Mouse (Mus musculus) thymus, postnatal 0 days (tissue): ENCODE measurements around the gene Bmper. TPM values are rescaled to one million over a fixed set of nuclear protein-coding genes. Genes with fewer than 3 reads are reported as not detected.
A peak's percentile ranks its signal among the peaks of the same experiment; 100 is the strongest.

Experiments
- DNase-seq: peaks from one replicate; pipeline ENCODE4 v3.0.0-alpha.2; 2015; ENCODE audit warnings: low spot score
- polyA plus RNA-seq: library from polyadenylated mRNA; unstranded; fragments of >200 nt; fragmentation: Nextera tagmentation; extraction: Ambion mirVana; gene quantifications from 2 replicates; pipeline ENCODE4 v1.2.1, GENCODE M21; 2015

Gene Bmper
- polyA plus RNA-seq, result 0.37 and 0.39 TPM in 2 replicates

DNA sequence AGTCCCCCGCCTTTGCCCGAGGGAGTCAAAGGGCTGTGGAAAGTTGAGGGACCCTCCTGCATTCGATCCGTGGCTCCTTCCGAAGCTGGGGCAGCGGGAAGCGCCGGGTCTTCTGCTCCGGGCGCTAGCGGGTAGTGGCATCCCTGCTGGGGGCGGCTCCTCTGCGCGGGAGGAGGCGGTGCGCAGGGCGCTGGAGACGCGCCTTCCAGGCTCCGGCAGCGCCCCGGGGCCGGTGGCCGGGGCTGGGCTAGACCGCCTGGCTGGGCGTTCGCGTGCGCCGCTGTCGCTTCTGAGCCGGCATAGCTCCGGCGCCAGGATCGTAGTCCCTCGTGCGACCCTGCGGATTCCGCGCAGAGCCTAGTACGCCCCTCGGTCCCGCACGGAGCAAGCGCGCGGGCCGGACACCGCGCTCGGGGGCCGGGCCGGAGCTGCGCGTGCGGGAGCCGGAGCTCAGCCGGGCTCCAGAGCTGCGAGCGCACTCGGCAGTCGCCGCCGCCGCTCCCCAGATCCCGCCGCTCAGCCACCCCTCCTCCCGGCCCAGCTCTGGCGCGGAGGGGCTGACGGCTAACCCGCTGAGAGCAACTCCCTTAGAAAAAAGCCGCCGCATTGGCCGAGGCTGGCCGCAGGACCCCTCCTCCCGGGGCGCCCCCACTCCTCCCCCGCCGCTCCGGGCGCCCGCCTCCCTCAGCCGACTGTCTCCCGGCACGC is at the start of gene Bmper:
Gene Bmper, plus strand, starts transcription at position 236 of the 708 bp plus-strand sequence.
- no peak for DNase-seq

DNA sequence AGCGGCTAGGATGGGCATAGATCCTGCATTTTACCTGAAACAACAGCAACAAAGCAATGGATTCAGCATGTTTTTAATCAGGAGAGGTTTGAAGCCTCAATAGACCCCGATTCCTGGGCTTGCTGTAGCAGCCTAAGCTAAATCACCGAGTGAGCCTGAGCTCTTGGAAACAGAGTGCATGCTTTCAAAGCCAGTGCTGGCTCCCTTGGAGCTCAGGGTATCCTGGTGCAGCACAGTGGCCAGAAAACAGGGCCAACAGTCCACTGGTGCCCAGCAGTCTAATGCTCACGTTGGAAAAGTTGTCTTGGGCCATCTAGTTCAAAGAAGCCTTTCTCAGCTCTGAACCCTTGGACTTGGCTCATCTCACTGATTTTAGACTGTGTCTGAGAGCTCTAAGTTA is 45.4 kb upstream of the Bmper start:
- no peak for DNase-seq

DNA sequence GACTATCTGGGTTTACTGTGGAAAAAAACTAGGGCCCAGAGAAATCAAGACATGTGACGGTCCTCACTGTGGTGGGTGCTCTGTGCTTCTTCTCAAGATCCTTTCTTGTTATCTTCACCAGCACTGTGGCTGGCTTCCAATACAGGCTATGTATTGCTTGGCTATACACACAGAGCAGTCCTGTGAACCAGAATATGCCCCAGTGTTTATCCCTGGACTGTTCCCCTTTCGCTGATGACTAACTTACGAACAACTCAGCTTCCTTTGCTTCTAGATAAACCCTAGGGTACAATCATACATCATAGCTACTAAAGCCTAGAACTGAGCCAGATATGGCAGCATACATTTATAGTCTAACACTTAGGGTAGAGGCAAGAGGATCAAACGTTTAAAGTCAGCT is 35.7 kb upstream of the Bmper start:
- no peak for DNase-seq

DNA sequence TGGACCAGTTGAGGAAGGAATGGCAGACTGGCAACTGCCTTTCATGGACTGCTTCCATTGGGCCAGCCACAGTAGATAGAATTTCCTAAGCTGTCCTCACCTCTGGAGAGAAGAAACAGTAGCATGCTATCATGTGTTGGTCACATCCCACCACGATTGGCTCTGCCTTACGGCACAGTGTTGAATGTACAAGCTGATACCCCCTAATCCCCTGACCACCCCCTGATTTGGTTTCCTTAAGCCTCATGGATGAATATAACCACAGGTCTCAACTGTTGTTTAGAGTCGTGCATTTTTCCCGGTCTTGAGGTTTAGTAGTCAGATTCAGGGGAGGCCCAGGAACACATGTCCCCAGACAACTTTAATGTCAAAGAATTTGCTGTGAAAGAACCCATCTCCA is 34.7 kb upstream of the Bmper start:
- no peak for DNase-seq

DNA sequence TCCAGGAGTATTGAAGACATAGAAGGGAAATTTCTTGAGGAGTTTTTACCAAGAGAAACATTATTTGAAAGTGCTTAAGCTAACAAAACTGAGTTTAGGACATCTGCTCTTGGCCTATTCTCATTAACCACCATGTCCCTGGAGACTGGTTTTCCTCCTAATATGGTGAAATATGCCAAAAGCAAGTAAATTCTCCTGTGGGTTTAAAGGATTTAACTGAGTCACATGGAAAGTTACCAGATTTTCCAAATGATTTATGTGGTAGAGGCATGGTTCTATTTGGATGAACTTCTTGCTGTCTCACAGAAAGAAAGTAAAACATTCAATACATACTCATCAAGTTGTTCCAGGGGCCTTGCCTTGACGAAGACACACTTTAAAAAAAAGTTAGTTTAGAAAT is 31.9 kb upstream of the Bmper start:
- DNase-seq, result no peak

DNA sequence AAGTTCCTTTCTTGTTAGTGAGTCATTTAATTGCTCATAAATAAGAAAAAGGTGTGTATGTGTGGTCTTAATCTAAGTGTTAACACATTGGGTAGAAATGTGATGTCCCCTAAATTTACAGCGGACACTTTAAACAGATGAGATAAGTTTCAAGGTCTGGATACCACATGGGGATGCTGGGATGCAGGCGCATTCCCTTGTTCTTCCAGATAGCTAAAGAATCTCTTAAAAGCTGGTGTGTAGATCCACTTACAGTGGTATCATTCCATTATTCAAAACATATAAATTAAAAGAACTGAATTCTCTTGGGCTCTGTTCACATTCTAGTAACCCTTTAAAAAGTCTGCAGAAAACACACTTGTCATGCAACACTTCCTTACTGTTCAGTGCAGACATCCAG is 31.4 kb upstream of the Bmper start:
- DNase-seq, result no peak

DNA sequence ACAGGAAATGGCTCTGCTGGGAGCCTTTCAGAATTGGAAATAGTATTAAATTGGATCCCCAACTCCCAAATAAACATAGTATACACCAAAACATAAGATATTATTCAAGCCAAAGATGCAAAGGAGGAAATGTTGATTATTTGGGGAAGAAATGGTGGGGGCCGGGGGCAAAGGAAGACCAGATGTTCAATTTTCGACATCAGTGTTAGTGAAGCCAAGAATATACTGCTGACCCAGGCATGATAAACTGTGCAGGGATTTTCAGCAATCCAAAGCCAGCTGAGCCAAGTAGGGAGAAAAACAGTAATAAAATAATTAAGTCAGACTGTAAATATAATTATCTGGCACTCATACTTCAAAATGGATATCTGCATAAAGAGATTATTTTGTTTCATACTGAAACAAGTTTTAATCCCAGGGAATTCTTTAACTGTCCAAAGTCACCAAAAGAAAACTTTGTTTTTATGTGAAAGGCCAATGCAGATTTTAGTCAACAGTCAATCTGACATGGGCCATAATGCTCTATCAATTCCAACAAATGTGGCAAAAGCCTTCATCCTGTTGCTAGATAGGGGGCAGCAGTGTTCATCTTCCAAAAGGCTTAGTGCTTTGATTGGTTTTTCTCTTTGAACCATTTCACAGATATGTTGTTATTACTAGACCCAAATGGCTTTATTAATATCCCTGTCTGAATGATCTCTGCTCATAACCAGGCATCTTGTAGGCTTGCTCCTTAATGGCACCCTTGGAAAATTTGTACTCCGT is 30.1 kb upstream of the Bmper start:
- DNase-seq, result no peak

DNA sequence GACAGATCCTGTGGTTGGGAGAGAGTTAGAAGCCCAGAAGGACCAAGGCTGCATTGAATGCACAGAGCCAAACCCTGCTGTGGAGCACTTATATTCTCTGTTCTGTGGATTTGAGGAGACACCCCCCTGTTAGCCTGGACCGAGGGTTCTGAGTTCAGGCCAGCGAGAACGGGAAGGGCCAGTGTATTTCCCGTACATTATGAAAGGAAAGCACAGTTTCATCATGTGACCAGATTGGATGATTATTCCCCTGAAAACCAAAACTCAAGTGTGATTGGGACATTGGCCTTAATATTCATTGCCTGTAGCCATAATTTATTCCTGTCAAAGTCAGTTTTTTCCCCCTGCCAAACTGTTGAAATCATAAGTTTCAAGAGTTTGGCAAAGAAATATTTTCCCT is 23.9 kb upstream of the Bmper start:
- DNase-seq, result no peak

DNA sequence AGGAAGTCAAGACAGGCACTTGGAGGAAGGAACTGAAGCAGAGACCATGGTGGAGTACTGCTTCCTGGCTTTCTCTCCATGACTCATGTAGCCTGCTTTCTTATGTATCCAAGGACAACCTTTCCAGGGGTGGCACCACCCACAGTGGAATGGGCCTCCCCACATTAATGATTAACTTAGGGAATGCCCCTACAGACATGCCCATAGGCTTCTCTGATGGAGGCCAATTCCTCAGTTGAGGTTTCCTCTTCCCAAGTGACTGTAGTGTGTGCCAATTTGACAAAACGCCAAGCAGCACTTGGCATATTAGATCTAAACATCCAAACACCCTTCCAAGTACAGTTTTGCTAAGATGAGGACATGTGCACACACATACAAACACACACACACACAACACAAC is 23.0 kb upstream of the Bmper start:
- no peak for DNase-seq

DNA sequence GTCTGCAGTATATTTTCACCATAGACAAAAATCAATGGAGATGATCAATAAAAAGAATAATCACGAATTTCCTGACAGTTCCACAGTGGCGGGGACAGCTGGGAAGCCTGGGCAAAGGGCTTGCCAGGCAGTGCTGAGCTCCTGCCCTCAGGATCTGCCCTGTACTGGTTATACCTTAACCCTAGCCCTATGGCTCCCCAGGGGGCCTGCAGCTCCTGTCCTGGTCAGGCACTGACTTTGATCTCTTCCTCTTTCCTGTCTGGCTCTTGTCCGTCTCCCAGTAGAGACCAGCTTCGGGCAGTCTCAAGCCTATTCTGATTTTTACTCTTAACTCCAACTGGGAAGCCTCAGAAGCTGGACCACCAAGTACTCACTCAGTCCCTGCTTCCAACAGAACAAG is 22.0 kb upstream of the Bmper start:
- no peak for DNase-seq

DNA sequence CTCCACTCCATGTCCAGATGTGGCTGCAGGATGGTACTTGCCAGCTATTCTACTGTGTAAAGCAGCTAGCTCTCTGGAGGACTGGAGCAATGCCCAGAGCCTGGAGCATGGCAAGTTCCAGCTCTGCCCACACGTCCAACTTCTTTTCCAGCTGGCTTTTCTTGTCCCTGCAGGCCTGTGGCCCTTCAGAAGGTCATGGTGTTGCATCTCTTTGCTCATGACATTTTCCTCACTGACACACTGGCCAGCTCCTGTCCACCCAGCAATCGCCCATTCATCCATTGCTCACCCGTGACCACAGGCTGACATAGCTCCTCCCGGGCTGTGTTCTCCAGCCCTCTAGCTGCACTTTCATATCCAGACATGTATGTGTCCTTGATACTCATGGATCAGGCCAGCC is 20.4 kb upstream of the Bmper start:
- no peak for DNase-seq

DNA sequence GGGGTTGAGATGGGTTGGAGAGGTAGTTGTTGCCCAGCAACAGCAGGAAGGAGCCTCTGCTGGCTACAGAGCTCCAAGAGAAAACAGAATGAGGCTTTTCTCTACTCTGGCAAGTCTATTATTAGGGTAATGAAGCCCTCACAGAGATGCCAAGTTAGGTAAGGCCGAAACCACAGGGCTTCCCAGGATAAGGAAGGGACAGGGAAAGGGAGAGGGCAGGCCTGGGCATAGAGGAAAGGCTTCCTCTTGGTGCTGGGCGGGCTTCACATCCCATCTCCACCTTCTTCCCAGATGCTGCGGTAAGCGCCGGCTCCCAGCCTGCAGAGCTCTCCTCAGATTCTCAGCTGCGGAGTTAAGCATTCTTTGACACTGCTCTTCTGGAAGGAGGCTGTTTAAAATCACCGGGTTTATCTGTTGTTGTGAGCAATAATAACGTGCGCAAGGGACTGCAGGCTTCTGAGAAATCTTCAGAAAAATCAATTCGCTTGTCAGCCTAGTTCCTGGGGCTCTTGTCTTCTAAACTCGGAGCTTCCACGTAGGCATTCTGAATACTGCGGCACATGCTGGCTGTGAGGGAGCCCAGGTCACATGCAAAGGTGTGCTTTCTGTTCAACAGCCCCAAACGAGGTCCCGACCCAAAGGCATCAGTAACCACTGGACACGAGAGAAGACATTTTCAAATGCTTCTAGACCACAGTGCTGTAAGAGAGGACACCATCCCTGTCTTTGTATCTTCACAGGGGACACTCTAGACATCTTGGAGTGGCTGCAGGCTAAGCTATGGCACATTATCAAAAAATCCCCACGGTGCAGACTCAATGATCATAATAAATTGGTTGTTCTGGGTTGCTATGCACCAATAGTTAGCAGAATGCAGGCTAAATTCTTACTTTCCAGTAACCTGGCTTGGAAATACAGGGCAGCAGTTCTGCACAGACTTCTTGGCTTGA is 18.3 kb upstream of the Bmper start:
- DNase-seq, result no peak

DNA sequence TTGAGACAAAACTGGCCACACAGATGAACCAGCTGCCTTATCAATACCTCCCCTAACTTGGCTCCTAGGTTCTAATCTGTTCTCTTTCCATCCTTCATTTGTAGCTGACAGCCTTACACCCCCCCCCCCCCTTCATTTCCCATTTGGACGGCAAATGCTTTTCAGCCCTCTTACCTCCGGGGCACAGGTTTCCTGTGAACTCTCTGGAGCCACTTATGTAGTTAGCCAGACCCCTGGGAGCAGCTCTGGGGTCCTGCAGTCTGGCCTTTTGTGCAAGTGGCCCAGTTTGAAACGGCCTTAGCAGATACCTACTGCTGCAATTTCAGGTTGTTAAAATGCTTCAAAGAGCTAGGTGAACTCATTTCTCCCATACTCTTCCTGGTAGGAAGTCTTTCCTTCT is 17.6 kb upstream of the Bmper start:
- DNase-seq, result no peak

DNA sequence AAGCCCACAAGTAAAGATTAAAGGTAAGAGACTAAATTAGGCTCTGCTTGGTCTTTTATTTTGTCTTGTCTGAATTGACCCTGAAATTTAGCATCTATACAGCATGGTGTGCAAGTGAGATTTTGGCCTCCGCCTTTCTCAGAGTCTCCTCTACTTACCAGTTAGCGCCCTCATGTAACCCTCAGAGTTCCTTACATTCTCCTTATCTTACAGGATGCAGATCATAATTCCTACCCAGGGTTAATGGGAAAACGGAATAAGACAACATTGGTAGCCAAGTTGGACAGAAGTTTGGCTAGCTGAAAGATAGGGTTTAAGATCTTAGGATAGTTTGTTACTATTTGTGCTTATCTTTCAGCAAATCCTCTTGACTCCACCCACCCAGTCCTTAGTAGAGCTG is 17.1 kb upstream of the Bmper start:
- no peak for DNase-seq

DNA sequence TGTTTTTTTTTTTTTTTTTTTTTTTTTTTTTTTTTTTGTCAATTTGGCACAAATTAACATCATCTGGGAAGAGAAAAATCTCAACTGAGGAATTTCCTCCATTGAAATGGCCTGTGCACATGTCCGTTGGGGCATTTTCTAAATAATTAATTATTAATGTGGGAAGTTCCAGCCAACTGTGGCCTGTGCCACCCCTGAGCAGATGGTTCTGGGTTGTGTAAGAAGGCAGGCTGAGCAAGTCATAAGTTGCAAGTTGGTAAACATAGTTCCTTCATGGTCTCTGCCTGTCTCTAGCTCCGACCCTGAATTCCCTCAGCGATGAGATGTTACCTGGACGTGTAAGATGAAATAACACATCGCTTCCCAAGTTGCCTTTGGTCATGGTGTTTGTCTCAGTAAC is 16.7 kb upstream of the Bmper start:
- no peak for DNase-seq

DNA sequence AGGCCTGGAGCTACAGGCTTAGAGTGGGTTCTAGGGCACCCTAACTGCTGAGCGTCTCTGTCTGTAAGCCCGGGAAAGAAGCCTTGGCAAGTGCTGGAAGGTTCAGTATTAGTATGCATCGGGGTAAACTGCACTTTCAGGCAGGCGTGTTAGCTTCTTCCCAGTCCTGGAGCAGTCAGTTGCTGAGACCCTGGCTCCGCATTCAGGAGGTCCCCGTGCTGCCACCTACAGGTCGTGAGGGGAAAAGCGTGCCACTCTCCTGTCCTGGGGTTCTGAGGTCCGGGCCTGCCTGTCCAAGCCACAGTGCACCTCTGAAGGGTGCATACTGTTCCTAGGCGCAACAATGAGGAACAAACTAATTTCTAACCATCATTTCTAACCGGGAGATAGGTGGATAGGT is 10.6 kb upstream of the Bmper start:
- peak; percentile 51 for DNase-seq

DNA sequence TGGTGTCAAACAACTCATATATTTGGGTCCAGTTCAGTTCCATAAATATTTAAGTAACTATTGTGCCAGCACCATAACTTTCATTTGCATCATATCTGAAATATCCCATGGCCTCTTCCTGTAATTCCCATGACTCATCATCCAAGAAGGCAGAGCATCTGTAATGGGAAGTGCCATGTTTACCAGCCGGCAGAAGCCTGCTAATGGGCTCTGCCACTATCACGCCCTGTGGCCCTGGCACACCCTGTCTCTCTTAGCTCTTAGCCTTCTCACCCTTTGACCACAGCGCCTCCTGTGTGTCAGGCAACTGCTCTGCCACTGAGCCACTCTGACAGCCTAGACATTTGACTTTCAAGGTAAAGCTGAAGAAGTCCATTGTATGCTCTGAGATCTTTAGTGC is 3.1 kb upstream of the Bmper start:
- DNase-seq, result peak; percentile 13

DNA sequence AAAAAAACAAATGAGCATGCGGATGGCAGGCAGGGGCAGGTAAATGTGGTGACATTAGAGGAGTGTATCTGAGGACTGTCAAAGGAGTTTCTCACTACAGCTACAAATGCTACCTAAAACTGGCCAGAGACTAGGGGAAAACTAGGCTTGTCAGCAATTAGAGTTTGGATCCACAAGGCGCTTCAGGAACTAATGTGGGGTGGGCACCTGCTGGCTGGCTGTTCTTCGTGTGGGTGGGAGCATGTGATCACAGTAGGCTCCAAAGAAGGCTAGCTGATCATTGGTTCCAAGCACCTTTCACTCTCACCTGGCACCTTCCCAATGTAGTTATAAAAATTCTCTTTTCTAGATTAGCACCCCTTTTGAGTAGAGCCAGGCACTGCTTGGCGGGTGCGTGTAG is 900 bp upstream of the Bmper start:
- DNase-seq, result no peak

DNA sequence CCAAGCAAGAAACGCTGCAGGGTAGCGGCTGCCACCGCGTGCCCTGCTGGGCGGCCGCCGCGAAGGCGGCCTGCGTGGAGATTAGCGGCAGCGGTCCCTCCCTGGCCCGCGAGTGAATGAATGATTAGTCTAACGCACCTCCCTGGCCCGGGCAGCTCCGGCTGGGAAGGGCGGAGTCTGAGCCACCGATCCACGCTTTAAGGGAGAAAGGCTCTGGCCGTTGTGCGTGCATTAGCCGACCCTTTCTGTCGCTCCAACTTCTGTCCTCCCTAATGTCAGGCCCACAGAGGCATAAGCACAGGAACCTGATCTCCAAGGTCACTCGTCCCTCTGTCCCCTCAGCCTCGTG is 410 bp upstream of the Bmper start:
- no peak for DNase-seq

DNA sequence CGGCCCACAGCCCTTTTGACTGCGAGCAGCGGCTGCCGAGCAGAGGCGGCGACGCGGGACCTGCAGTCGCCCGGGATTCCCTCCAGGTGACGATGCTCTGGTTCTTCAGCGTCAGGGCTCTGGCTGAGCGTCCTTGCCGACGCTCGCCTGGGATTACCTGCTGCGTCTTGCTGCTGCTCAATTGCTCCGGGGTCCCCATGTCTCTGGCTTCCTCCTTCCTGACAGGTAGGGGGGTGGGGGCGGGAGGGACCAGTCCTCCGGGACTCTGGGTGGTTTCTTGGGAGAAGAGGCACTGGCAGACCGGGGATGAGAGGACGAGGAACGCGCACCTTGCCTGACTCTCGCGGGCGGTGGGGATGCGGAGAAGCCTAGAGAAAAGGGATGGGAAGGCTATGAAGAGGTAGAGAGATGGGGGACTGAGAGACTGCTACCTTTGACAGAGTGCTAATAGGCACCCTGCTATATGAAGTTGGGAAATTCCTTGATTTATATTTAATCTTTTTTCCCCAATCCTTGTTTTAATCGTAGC is 737 bp downstream of the Bmper start:
- peak; percentile 5 for DNase-seq

DNA sequence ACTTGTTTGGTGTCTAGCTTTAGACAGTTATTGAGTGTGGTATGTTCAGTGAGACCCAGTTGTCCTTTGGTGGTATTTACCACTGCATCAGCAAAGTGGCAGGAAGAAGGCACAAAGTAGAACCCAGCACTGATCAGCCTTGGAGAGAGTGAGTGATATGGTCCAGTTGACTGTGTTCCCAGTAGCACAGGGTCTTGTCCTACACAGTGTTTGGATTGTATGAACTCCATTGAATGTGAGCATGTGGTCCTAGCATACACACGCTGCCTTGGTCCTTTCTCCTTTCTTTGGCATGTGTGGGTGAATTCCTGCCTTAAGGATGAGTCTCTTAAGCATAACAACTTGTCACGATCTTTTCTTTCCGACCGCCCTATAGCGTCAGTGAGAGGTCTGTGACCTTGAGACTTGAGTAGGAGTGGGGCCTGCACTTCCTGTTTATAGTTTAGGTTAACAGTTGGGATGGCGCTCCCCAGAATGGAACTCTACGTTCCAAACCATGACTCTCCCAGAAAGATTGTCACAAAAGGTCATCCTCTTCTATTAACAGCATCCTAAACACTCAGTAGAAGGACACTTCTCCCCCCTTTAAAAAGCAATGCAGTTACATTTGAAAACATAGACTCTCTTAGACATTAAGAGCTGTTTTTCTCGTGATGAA is 10.7 kb downstream of the Bmper start:
- DNase-seq, result no peak
